Mouse (Mus musculus) liver, embryonic 16.5 days (tissue): ENCODE measurements around the gene Fgf18. TPM values are rescaled to one million over a fixed set of nuclear protein-coding genes. Genes with fewer than 3 reads are reported as not detected.

Source experiments
- ATAC-seq: fragments of 200-750 bp; cut with Nextera tagmentation; 2 replicates; pipeline ENCODE4 v1.8.0; 2017; ENCODE audit warnings: low read depth, mild to moderate bottlenecking, moderate number of reproducible peaks, moderate library complexity
- H3K27ac ChIP-seq: fragments of 300-500 bp; sonication (generic); 2 replicates; pipeline ENCODE4 v1.5.1; 2014; ENCODE audit warnings: mild to moderate bottlenecking, low read length
- H3K27me3 ChIP-seq: fragments of 300-500 bp; sonication (generic); 2 replicates; pipeline ENCODE4 v1.6.1; 2014; ENCODE audit warnings: low read depth, low read length, mixed read lengths; ENCODE audit not compliant: control insufficient read depth, insufficient read depth
- H3K36me3 ChIP-seq: fragments of 300-500 bp; sonication (generic); 2 replicates; pipeline ENCODE4 v1.6.1; 2014; ENCODE audit warnings: mild to moderate bottlenecking; ENCODE audit not compliant: control insufficient read depth, insufficient read depth
- H3K4me1 ChIP-seq: fragments of 300-500 bp; sonication (generic); 2 replicates; pipeline ENCODE4 v1.6.1; 2014; ENCODE audit warnings: low read depth, low read length, mixed read lengths; ENCODE audit not compliant: control insufficient read depth
- H3K4me2 ChIP-seq: fragments of 300-500 bp; sonication (generic); 2 replicates; pipeline ENCODE4 v1.6.1; 2014; ENCODE audit warnings: low read depth, low read length, mixed read lengths
- H3K4me3 ChIP-seq: fragments of 300-500 bp; sonication (generic); 2 replicates; pipeline ENCODE4 v1.5.1; 2014; ENCODE audit warnings: low read depth, mild to moderate bottlenecking, low read length
- H3K9ac ChIP-seq: fragments of 300-500 bp; sonication (generic); 2 replicates; pipeline ENCODE4 v1.6.1; 2014; ENCODE audit warnings: low read depth, low read length
- H3K9me3 ChIP-seq: fragments of 300-500 bp; sonication (generic); replicated peaks from 2 replicates; pipeline ENCODE4 v1.6.1; 2016; ENCODE audit warnings: low read length; ENCODE audit not compliant: control insufficient read depth
- WGBS: fragments of 180-500 bp; shearing (Covaris S2); extraction: QIAGEN DNeasy Blood & Tissue Kit; methylation state at CpG from one replicate; pipeline ENCODE4 v1.1.7; 2014; ENCODE audit not compliant: insufficient replicate concordance; 5-methylcytosine and 5-hydroxymethylcytosine counted together
- polyA plus RNA-seq: library from polyadenylated mRNA; unstranded; fragments of >200 nt; fragmentation: Nextera tagmentation; extraction: Ambion mirVana; gene quantifications from 2 replicates; pipeline ENCODE4 v1.2.1, GENCODE M21; 2015

Fgf18 gene
- polyA plus RNA-seq, 1 experiment from 2014 or later: 0.15 TPM

GRCm38 (mm10) chr11:33107540-33107939 lies 39.7 kb downstream of the Fgf18 start:
- Histone ChIP-seq H3K9me3 (no peaks in the 10 kb centered on the region), H3K4me3 (no peak overlapping the region)

DNA sequence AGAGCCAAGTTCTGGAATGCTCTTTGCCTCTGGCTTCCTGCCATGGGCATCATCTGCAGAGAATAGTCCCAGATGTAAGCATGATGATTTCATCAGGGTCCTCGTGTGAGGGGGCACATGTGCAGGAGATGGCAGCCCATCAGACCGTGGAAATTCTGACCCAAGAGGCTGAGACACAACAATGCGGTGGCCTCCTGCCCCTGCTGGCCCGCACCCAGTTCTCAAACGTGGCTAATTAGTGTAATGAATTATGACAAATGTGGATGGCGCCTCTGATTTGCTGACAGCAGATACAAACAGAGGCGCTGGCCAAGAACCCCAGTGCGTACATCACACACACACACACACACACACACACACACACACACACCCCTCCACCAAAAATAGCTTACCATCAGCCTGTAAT lies 42.3 kb downstream of the Fgf18 start:
- ATAC-seq: no peak
- H3K9ac ChIP-seq: no peak overlapping the region
- no peaks in the 10 kb centered on the region for H3K4me1 ChIP-seq
- no peak overlapping the region for H3K4me3 ChIP-seq
- no peak overlapping the region for H3K4me2 ChIP-seq
- H3K27ac ChIP-seq: no peak overlapping the region
- H3K36me3 ChIP-seq: no peaks in the 10 kb centered on the region
- no peaks in the 10 kb centered on the region for H3K9me3 ChIP-seq
- H3K27me3 ChIP-seq: no peaks in the 10 kb centered on the region
- 68% methylated on average over 8 of the region's 8 CpGs for WGBS

More at GRCm38 (mm10) chr11:33107540-33107939, 39.7 kb downstream of the Fgf18 start:
- Histone ChIP-seq H3K4me1 (no peaks in the 10 kb centered on the region), H3K27ac (no peak overlapping the region), H3K27me3 (no peaks in the 10 kb centered on the region), H3K4me2 (no peak overlapping the region), H3K36me3 (no peaks in the 10 kb centered on the region), H3K9ac (no peak overlapping the region)
- no peak for ATAC-seq
- WGBS: 68% methylated on average over 3 of the region's 3 CpGs

DNA sequence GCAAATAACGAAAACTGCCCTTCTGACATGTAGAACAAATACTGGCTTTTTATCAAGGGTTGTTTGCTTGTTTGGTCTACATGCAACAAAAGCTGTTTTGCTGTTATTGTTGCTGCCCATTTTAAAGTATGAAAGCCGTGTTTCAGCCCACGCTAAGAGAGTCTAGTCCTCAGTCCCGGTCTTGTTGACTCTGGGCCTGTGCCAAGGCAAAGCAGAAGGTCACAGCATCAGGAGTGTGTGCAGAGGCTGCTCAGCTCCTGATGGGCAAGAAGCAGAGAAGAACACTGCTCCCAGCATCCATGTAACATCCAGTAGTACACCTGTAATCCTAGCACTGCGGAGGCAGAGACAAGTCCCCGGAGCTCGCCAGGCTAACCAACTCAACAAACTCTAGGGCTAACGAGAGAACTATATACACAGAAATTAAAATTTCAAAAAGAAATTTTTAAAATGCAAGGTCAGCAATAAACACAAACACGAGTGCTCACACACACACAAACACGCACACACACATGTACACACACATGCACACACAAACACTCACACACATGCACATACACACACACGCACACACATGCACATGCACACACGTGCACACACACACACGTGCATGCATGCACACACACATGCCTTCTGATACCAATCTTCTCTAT lies 43.8 kb downstream of the Fgf18 start:
- WGBS: 68% methylated on average over 13 of the region's 13 CpGs
- no peaks in the 10 kb centered on the region for H3K36me3 ChIP-seq
- no peak overlapping the region for H3K27ac ChIP-seq
- H3K4me3 ChIP-seq: no peak overlapping the region
- no peak overlapping the region for H3K9ac ChIP-seq
- no peak overlapping the region for H3K4me2 ChIP-seq
- no peaks in the 10 kb centered on the region for H3K9me3 ChIP-seq
- ATAC-seq: peak; percentile 41; the same call in 1 of the 2 replicates
- no peaks in the 10 kb centered on the region for H3K4me1 ChIP-seq
- no peaks in the 10 kb centered on the region for H3K27me3 ChIP-seq

DNA sequence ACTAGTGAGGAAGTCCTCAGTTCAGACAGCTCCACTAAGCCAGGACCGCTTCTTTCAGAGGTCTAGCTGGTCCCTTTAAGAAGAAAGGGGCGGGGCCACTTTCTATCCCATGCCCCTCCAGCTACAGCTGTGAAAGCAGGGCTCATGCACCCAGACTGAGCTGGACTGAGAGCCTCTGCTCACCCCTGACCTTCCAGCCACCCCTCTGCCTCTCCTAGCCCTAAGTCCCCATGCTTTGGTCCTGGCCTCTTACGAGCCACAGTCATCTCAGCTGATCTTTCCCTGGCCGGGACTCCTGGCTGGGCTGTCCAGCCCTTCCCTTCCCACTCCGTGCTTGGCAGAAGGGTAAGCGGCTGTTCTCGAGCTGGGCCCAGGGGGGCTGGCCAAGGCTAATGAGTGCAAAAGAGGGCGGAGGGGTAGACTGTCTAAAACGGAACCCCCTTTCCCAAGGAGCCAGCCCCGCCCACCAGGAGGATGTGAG lies 47.1 kb downstream of the Fgf18 start:
- Histone ChIP-seq H3K27me3 (no peaks in the 10 kb centered on the region), H3K4me1 (no peaks in the 10 kb centered on the region), H3K36me3 (no peaks in the 10 kb centered on the region), H3K9me3 (no peaks in the 10 kb centered on the region), H3K4me3 (no peak overlapping the region), H3K27ac (no peak overlapping the region), H3K4me2 (0 out of 2 replicates have a peak overlapping the region, but pooled peaks have one; percentile 20), H3K9ac (no peak overlapping the region)
- 29% methylated on average over 10 of the region's 10 CpGs for WGBS
- no peak for ATAC-seq

- no peak for ATAC-seq
- H3K9me3 ChIP-seq: no peaks in the 10 kb centered on the region
- no peaks in the 10 kb centered on the region for H3K27me3 ChIP-seq
- H3K4me3 ChIP-seq: no peak overlapping the region
- WGBS: 59% methylated on average over 4 of the region's 4 CpGs
- no peak overlapping the region for H3K27ac ChIP-seq
- H3K36me3 ChIP-seq: no peaks in the 10 kb centered on the region
- no peak overlapping the region for H3K4me2 ChIP-seq
- no peaks in the 10 kb centered on the region for H3K4me1 ChIP-seq
- H3K9ac ChIP-seq: no peak overlapping the region
Observed at GRCm38 (mm10) chr11:33099425-33099824, 47.8 kb downstream of the Fgf18 start.

- Histone ChIP-seq H3K4me1 (no peaks in the 10 kb centered on the region), H3K9ac (no peak overlapping the region), H3K27me3 (no peaks in the 10 kb centered on the region), H3K9me3 (no peaks in the 10 kb centered on the region), H3K4me3 (no peak overlapping the region), H3K4me2 (no peak overlapping the region), H3K36me3 (no peaks in the 10 kb centered on the region), H3K27ac (no peak overlapping the region)
- ATAC-seq: no peak
- WGBS: 72% methylated on average over 12 of the region's 12 CpGs
Observed at GRCm38 (mm10) chr11:33098446-33098845, 48.8 kb downstream of the Fgf18 start.

DNA sequence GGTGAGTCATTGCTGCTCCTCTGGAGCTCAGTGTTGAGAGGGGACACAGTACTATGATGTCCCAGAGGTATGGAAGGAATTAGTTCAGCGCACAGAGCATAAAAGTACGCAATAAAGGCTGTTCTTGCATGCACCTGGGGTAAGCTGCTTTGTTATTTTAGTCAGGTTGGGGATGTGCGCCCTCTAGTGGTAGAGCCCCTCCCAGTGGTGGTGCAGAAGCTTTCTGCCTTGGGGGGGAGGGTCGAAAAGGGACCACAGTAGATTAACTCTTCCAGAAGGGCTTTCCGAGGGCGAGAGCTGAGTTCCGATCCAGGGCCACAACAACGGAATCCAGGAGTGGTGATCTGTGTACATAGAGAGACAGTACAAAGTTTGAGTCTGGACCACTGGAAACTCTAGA lies 49.3 kb downstream of the Fgf18 start:
- no peak overlapping the region for H3K4me3 ChIP-seq
- H3K9ac ChIP-seq: no peak overlapping the region
- H3K9me3 ChIP-seq: no peaks in the 10 kb centered on the region
- H3K4me2 ChIP-seq: no peak overlapping the region
- no peaks in the 10 kb centered on the region for H3K36me3 ChIP-seq
- ATAC-seq: no peak
- H3K27me3 ChIP-seq: no peaks in the 10 kb centered on the region
- WGBS: 29% methylated on average over 8 of the region's 8 CpGs
- no peaks in the 10 kb centered on the region for H3K4me1 ChIP-seq
- H3K27ac ChIP-seq: no peak overlapping the region

GRCm38 (mm10) chr11:33089856-33090255 lies 57.3 kb downstream of the Fgf18 start:
- H3K9ac ChIP-seq: no peak overlapping the region
- no peaks in the 10 kb centered on the region for H3K36me3 ChIP-seq
- no peak overlapping the region for H3K4me3 ChIP-seq
- no peak overlapping the region for H3K27ac ChIP-seq
- H3K9me3 ChIP-seq: no peaks in the 10 kb centered on the region
- H3K4me2 ChIP-seq: no peak overlapping the region
- H3K4me1 ChIP-seq: no peaks in the 10 kb centered on the region
- H3K27me3 ChIP-seq: no peaks in the 10 kb centered on the region
- WGBS: 46% methylated on average over 6 of the region's 6 CpGs
- ATAC-seq: no peak

DNA sequence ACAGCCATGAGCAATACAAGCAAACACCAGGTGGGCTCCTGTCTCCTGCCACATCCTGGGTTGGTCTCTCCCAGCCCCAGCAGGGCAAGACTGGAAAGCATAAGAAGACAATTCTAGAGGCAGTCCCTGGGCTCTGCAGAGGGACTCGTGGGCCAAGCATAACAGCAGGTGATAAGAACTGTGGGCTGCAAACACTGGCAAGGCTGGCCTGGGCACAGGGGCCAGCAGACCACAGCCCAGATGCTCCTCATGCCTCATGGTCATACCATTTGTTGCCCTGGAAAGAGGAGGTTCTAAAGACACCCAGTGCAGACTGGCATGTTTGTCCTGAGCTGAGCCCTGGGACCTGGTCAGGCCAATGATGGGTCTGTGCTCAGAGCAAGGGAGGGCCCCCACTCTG lies 59.0 kb downstream of the Fgf18 start:
- H3K9ac ChIP-seq: no peak overlapping the region
- no peak for ATAC-seq
- no peaks in the 10 kb centered on the region for H3K4me1 ChIP-seq
- no peak overlapping the region for H3K27ac ChIP-seq
- no peaks in the 10 kb centered on the region for H3K27me3 ChIP-seq
- no peak overlapping the region for H3K4me3 ChIP-seq
- no peaks in the 10 kb centered on the region for H3K9me3 ChIP-seq
- no peaks in the 10 kb centered on the region for H3K36me3 ChIP-seq
- no peak overlapping the region for H3K4me2 ChIP-seq
- 6% methylated on average over 1 of the region's 1 CpGs for WGBS
